Mouse (Mus musculus) heart, embryonic 11.5 days (tissue): Measurements from ENCODE around the gene Atg9a. TPM values are rescaled to one million over a fixed set of nuclear protein-coding genes. Genes with fewer than 3 reads are reported as not detected.
A peak's percentile ranks its signal among the peaks of the same experiment; 100 is the strongest.

ENCODE experiments used
- ATAC-seq: fragments of 200-750 bp; cut with Nextera tagmentation; replicated peaks from 2 replicates; pipeline ENCODE4 v1.8.0; 2017; ENCODE audit warnings: moderate library complexity; ENCODE audit not compliant: insufficient number of reproducible peaks, low FRiP score, low TSS enrichment
- H3K27ac ChIP-seq: fragments of 300-500 bp; sonication (generic); 2 replicates; pipeline ENCODE4 v1.5.1; 2014; ENCODE audit warnings: mild to moderate bottlenecking, low read depth, low read length
- H3K27me3 ChIP-seq: fragments of 300-500 bp; sonication (generic); 2 replicates; pipeline ENCODE4 v1.6.1; 2014; ENCODE audit warnings: mild to moderate bottlenecking, low read length, mixed read lengths; ENCODE audit not compliant: control insufficient read depth, insufficient read depth
- H3K36me3 ChIP-seq: fragments of 300-500 bp; sonication (generic); 2 replicates; pipeline ENCODE4 v1.6.1; 2014; ENCODE audit warnings: mild to moderate bottlenecking, low read length, moderate library complexity, mixed read lengths; ENCODE audit not compliant: control insufficient read depth, insufficient read depth
- H3K4me1 ChIP-seq: fragments of 300-500 bp; sonication (generic); 2 replicates; pipeline ENCODE4 v1.6.1; 2014; ENCODE audit warnings: low read length; ENCODE audit not compliant: control insufficient read depth, insufficient read depth
- H3K4me2 ChIP-seq: fragments of 300-500 bp; sonication (generic); 2 replicates; pipeline ENCODE4 v1.6.1; 2014; ENCODE audit warnings: mild to moderate bottlenecking, moderate library complexity
- H3K4me3 ChIP-seq: fragments of 300-500 bp; sonication (generic); 2 replicates; pipeline ENCODE4 v1.5.1; 2014; ENCODE audit warnings: low read depth, low read length
- H3K9ac ChIP-seq: fragments of 300-500 bp; sonication (generic); 2 replicates; pipeline ENCODE4 v1.6.1; 2014; ENCODE audit warnings: mild to moderate bottlenecking, low read depth, low read length, moderate library complexity
- H3K9me3 ChIP-seq: fragments of 300-500 bp; sonication (generic); replicated peaks from 2 replicates; pipeline ENCODE4 v1.6.1; 2016; ENCODE audit warnings: low read length; ENCODE audit not compliant: control insufficient read depth
- WGBS: fragments of 180-500 bp; shearing (Covaris S2); extraction: QIAGEN DNeasy Blood & Tissue Kit; methylation state at CpG from one replicate; pipeline ENCODE4 v1.1.7; 2014; ENCODE audit not compliant: insufficient replicate concordance; 5-methylcytosine and 5-hydroxymethylcytosine counted together
- polyA plus RNA-seq: library from polyadenylated mRNA; unstranded; fragments of >200 nt; fragmentation: Nextera tagmentation; extraction: Ambion mirVana; gene quantifications from 2 replicates; pipeline ENCODE4 v1.2.1, GENCODE M21; 2014

Gene Atg9a
- polyA plus RNA-seq, 1 experiment from 2014 or later, result 22.7 TPM

- Histone ChIP-seq H3K9me3 (no peaks in the 10 kb centered on the region), H3K36me3 (peaks cover 9% of the 10 kb centered on the region), H3K27me3 (peaks cover 26% of the 10 kb centered on the region), H3K27ac (no peak overlapping the region), H3K4me1 (peaks cover 22% of the 10 kb centered on the region), H3K9ac (no peak overlapping the region), H3K4me3 (no peak overlapping the region), H3K4me2 (peak overlapping the region; percentile 8; the same call in 1 of the 2 replicates)
- WGBS, result 85% methylated on average over 4 of the region's 4 CpGs
- ATAC-seq, result no peak
These were observed 20.5 kb upstream of the Atg9a start for GRCm38 (mm10) chr1:75212542-75212941.

GRCm38 (mm10) chr1:75211141-75211708 lies 19.2 kb upstream of the Atg9a start:
- Histone ChIP-seq H3K9me3 (no peaks in the 10 kb centered on the region), H3K4me2 (peak overlapping the region; percentile 97), H3K9ac (peak overlapping the region; percentile 95), H3K4me3 (peak overlapping the region; percentile 99), H3K27ac (peak overlapping the region; percentile 29; the same call in 1 of the 2 replicates), H3K4me1 (peaks cover 22% of the 10 kb centered on the region), H3K36me3 (peaks cover 9% of the 10 kb centered on the region), H3K27me3 (peaks cover 15% of the 10 kb centered on the region)
- no peak for ATAC-seq
- WGBS, result 11% methylated on average over 17 of the region's 17 CpGs

GRCm38 (mm10) chr1:75210136-75211087 lies 18.4 kb upstream of the Atg9a start, which contains the start of the genes Glb1l and Stk16:
Gene Glb1l, minus strand, starts transcription at chr1:75210813.
Gene Stk16, plus strand, starts transcription at chr1:75210838.
- peaks cover 5% of the 10 kb centered on the region for H3K36me3 ChIP-seq
- no peaks in the 10 kb centered on the region for H3K9me3 ChIP-seq
- peak; percentile 92 for ATAC-seq
- peak within 1 kb of the TSS; percentile 97 for H3K4me2 ChIP-seq
- peak within 1 kb of the TSS; percentile 29; the same call in 1 of the 2 replicates for H3K27ac ChIP-seq
- peaks cover 22% of the 10 kb centered on the region for H3K4me1 ChIP-seq
- H3K9ac ChIP-seq, result peak within 1 kb of the TSS; percentile 95
- peaks cover 11% of the 10 kb centered on the region for H3K27me3 ChIP-seq
- peak within 1 kb of the TSS; percentile 99 for H3K4me3 ChIP-seq
- 5% methylated on average over 42 of the region's 42 CpGs for WGBS

- ATAC-seq, result no peak
- no peak overlapping the region for H3K27ac ChIP-seq
- 12% methylated on average over 34 of the region's 34 CpGs for WGBS
These were observed 17.1 kb upstream of the Atg9a start for GRCm38 (mm10) chr1:75208967-75209678.

GRCm38 (mm10) chr1:75201236-75201635 lies 9.2 kb upstream of the Atg9a start:
- 84% methylated on average over 1 of the region's 1 CpGs for WGBS
- H3K27me3 ChIP-seq, result no peaks in the 10 kb centered on the region
- H3K27ac ChIP-seq, result no peak overlapping the region
- no peaks in the 10 kb centered on the region for H3K4me1 ChIP-seq
- peaks cover 26% of the 10 kb centered on the region for H3K36me3 ChIP-seq
- no peaks in the 10 kb centered on the region for H3K9me3 ChIP-seq
- no peak overlapping the region for H3K4me3 ChIP-seq
- H3K4me2 ChIP-seq, result no peak overlapping the region
- H3K9ac ChIP-seq, result no peak overlapping the region
- no peak for ATAC-seq

More at GRCm38 (mm10) chr1:75208967-75209678, 17.1 kb upstream of the Atg9a start:
- H3K36me3 ChIP-seq, result peaks cover 5% of the 10 kb centered on the region
- H3K4me2 ChIP-seq, result peak overlapping the region; percentile 97
- no peaks in the 10 kb centered on the region for H3K9me3 ChIP-seq
- H3K4me1 ChIP-seq, result peaks cover 22% of the 10 kb centered on the region
- H3K4me3 ChIP-seq, result peak overlapping the region; percentile 44
- peaks cover 11% of the 10 kb centered on the region for H3K27me3 ChIP-seq
- H3K9ac ChIP-seq, result peak overlapping the region; percentile 70

GRCm38 (mm10) chr1:75192452-75192851 lies 456 bp upstream of the Atg9a start:
- no peak for ATAC-seq
- H3K27ac ChIP-seq, result peak overlapping the region; percentile 90
- WGBS, result 1% methylated on average over 19 of the region's 19 CpGs
- H3K4me3 ChIP-seq, result peak overlapping the region; percentile 69
- peak overlapping the region; percentile 74 for H3K9ac ChIP-seq
- peak overlapping the region; percentile 69 for H3K4me2 ChIP-seq
- peaks cover 12% of the 10 kb centered on the region for H3K4me1 ChIP-seq
- no peaks in the 10 kb centered on the region for H3K9me3 ChIP-seq
- H3K27me3 ChIP-seq, result no peaks in the 10 kb centered on the region
- peaks cover 15% of the 10 kb centered on the region for H3K36me3 ChIP-seq

- Histone ChIP-seq H3K4me1 (peaks cover 12% of the 10 kb centered on the region), H3K4me2 (peak overlapping the region; percentile 86), H3K9me3 (no peaks in the 10 kb centered on the region), H3K27me3 (no peaks in the 10 kb centered on the region), H3K27ac (peak overlapping the region; percentile 90), H3K9ac (peak overlapping the region; percentile 86), H3K36me3 (peaks cover 10% of the 10 kb centered on the region), H3K4me3 (peak overlapping the region; percentile 69)
- WGBS, result 43% methylated on average over 5 of the region's 5 CpGs
- ATAC-seq, result peak; percentile 7
These were observed 756 bp downstream of the Atg9a start for GRCm38 (mm10) chr1:75191258-75191621.

GRCm38 (mm10) chr1:75190577-75190976 lies 1.4 kb downstream of the Atg9a start:
- Histone ChIP-seq H3K27me3 (no peaks in the 10 kb centered on the region), H3K4me1 (peaks cover 12% of the 10 kb centered on the region), H3K4me2 (peak overlapping the region; percentile 86), H3K4me3 (peak overlapping the region; percentile 69; the same call in 1 of the 2 replicates), H3K9me3 (no peaks in the 10 kb centered on the region), H3K27ac (no peak overlapping the region), H3K9ac (peak overlapping the region; percentile 86; the same call in 1 of the 2 replicates), H3K36me3 (peaks cover 13% of the 10 kb centered on the region)
- ATAC-seq, result no peak
- WGBS, result 41% methylated on average over 2 of the region's 2 CpGs
